Mouse (Mus musculus): ENCODE measurements at regions not wholly inside any gene's neighbourhood (a gene's known extent, or its start where the extent isn't known, plus 50 kb on each side); places are given as distances from the start of the nearest gene placed in this dataset.

GRCm38 (mm10) chr12:99614420-99614819 is 51.0 kb upstream of the Foxn3 start:
- no peaks in the 10 kb centered on the region for H3K4me1 ChIP-seq
- H3K9me3 ChIP-seq = peaks cover 3% of the 10 kb centered on the region; the same call in 1 of the 2 replicates
- H3K27me3 ChIP-seq (replicated peaks) = peaks cover 22% of the 10 kb centered on the region
- no peak overlapping the region for H3K4me3 ChIP-seq (replicated peaks)
- no peak for TF ChIP-seq GATA1 (IDR thresholded peaks at IDR 0.05; ENCODE audit: borderline replicate concordance, low read length)
- H3K36me3 ChIP-seq (replicated peaks; ENCODE audit: low read length) = no peaks in the 10 kb centered on the region
